Mouse (Mus musculus): Measurements from ENCODE around the gene Adrb1.

DNA sequence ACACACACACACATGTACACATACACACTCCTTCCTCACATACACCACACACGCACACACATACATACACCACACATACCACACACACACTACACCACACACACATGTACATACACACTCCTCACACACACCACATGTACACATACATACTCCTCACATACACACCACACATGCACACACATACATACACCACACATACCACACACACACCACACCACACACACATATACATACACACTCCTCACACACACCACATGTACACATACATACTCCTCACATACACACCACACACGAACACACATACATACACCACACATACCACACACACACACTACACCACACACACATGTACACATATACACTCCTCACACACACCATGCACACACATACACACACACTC, 36.3 kb downstream of the Adrb1 start:
- TF ChIP-seq CTCF (IDR thresholded peaks at IDR 0.05; ENCODE audit: low read depth, low read length) (no peak), POLR2A (IDR thresholded peaks at IDR 0.05; ENCODE audit: insufficient read depth, low read length) (no peak), EP300 (IDR thresholded peaks at IDR 0.05; ENCODE audit: insufficient read depth, low read depth, low read length) (no peak)

Measured in ES-Bruce4 (cell line).